In genomic region chr11:55497885-55498284, GRCm38 (mm10) we compare ENCODE assay signal across 8 mouse cellular contexts. TPM values are rescaled to one million over a fixed set of nuclear protein-coding genes. Genes with fewer than 3 reads are reported as not detected.
DNase-seq lines count a peak whose midpoint lies in the region; TF ChIP-seq lines count a peak whose summit lies in the region.

No protein-coding gene starts in this region.

- H3K27ac ChIP-seq in small intestine, adult 2 months (ENCODE audit: insufficient read depth, low read depth, low read length) = no peak overlapping the region

- 39% methylated on average over 5 of the region's 5 CpGs for WGBS in small intestine, adult 2 months

- peak; percentile 51 for DNase-seq in A20 (ENCODE audit: low read depth, low spot score)
- DNase-seq in CD4-positive, CD25-positive, alpha-beta regulatory T cell, adult 2 months (ENCODE audit: low read depth, low spot score) = peak; percentile 74
- DNase-seq in brain, embryonic 14.5 days (ENCODE audit: low read depth) = peak; percentile 73
- peak; percentile 53 for DNase-seq in forelimb bud, embryonic 11.5 days (ENCODE audit: low read depth, low spot score)
- peak; percentile 62 for DNase-seq in kidney, postnatal 10 days
- DNase-seq in lung, postnatal 25 days (ENCODE audit: low spot score) = peak; percentile 39
- DNase-seq in urinary bladder, postnatal 4 days (ENCODE audit: low spot score in 2 of 2) = no peak

- no peaks in the 10 kb centered on the region for H3K27me3 ChIP-seq in small intestine, adult 2 months (ENCODE audit: control insufficient read depth, insufficient read depth, low read length)

- no peak for TF ChIP-seq POLR2A in brain, embryonic 14.5 days (IDR thresholded peaks at IDR 0.05; ENCODE audit: borderline replicate concordance, extremely low read depth, insufficient read depth, insufficient read length, poor library complexity, severe bottlenecking)
- no peak for TF ChIP-seq POLR2A in small intestine, adult 2 months (IDR thresholded peaks at IDR 0.05; ENCODE audit: low read depth, low read length)

- peaks cover 60% of the 10 kb centered on the region for H3K36me3 ChIP-seq in small intestine, adult 2 months (ENCODE audit: control insufficient read depth, insufficient read depth, low read length)

- TF ChIP-seq CTCF in brain, embryonic 14.5 days (IDR thresholded peaks at IDR 0.05; ENCODE audit: borderline replicate concordance, extremely low read depth, insufficient read depth, insufficient read length) = peak; percentile 75; the same call in 1 of the 2 replicates
- TF ChIP-seq CTCF in small intestine, adult 2 months (IDR thresholded peaks at IDR 0.05; ENCODE audit: extremely low read depth, insufficient read length, insufficient replicate concordance, low read depth, low read length) = peak; percentile 55; the same call in 1 of the 2 replicates

- H3K4me3 ChIP-seq in small intestine, adult 2 months (ENCODE audit: low read depth, low read length) = no peak overlapping the region

- no peaks in the 10 kb centered on the region for H3K4me1 ChIP-seq in small intestine, adult 2 months (ENCODE audit: control insufficient read depth, insufficient read depth, insufficient read length, low read length)

RNA-seq across cellular contexts. Expression of gene G3bp1, which starts 28.4 kb away (rescaled TPM):
- 63.1 and 63.7 TPM in 2 replicates for polyA plus RNA-seq in brain, embryonic 14.5 days (2012; rRNA removed)
- polyA plus RNA-seq in small intestine, adult 2 months (2012; rRNA removed) = 5.9 and 10.4 TPM in 2 replicates

RNA-seq across cellular contexts. Expression of gene Atox1, which starts 36.8 kb away (rescaled TPM):
- polyA plus RNA-seq in brain, embryonic 14.5 days (2012; rRNA removed) = 179 and 207 TPM in 2 replicates
- polyA plus RNA-seq in small intestine, adult 2 months (2012; rRNA removed) = 318 and 485 TPM in 2 replicates

Comparison
In these comparisons a context has a peak if more than half of its experiments do, and no peak if none do; other contexts are left out.
1. DNase-seq: peak in A20 (single experiment), CD4-positive, CD25-positive, alpha-beta regulatory T cell, adult 2 months (single experiment), brain, embryonic 14.5 days (single experiment), forelimb bud, embryonic 11.5 days (single experiment), kidney, postnatal 10 days (single experiment) and lung, postnatal 25 days (single experiment); none in urinary bladder, postnatal 4 days (0 of 2).